Mouse (Mus musculus) Patski (cell line): ENCODE results near the gene Dennd1b. TPM values are rescaled to one million over a fixed set of nuclear protein-coding genes. Genes with fewer than 3 reads are reported as not detected.

ENCODE experiments used
- ATAC-seq: fragments of 100-300 bp; one replicate; pipeline ENCODE4 v1.8.0; 2021
- CTCF ChIA-PET: fragments of 350-600 bp; sonication (Branson Sonifier 250); formaldehyde crosslinking; loops from one replicate; lab custom pipeline; 2022; ENCODE audit warnings: inconsistent platforms; lab: Charles Lee
- POLR2A ChIA-PET: fragments of 350-600 bp; sonication (Branson Sonifier 250); formaldehyde crosslinking; loops from one replicate; lab custom pipeline; 2022; ENCODE audit warnings: antibody characterized with exemption, inconsistent platforms; lab: Charles Lee
- DNase-seq: peaks from one replicate; pipeline ENCODE4 v3.0.0-alpha.2; 2011; ENCODE audit warnings: low read depth, low spot score
- H3K27me3 ChIP-seq: fragments of 371-371 bp; one replicate; pipeline ENCODE4 v1.5.1; 2021
- CTCF ChIP-seq: fragments of 100-300 bp; IDR thresholded peaks from one replicate; pipeline ENCODE4 v1.5.1; 2021
- in situ Hi-C: fragments of 300-500 bp; cut with MboI; formaldehyde crosslinking; loops from 3 replicates; pipeline ENCODE4 v1.11.1; 2018; ENCODE audit warnings: low pct_unique_long_range_greater_than_20kb, mixed read lengths
- polyA plus RNA-seq: library from polyadenylated mRNA; unstranded; gene quantifications from one replicate; pipeline ENCODE4 v1.2.3, GENCODE M21; 2021

Gene Dennd1b
- polyA plus RNA-seq, 1 experiment from 2014 or later: 12.3 TPM

DNA sequence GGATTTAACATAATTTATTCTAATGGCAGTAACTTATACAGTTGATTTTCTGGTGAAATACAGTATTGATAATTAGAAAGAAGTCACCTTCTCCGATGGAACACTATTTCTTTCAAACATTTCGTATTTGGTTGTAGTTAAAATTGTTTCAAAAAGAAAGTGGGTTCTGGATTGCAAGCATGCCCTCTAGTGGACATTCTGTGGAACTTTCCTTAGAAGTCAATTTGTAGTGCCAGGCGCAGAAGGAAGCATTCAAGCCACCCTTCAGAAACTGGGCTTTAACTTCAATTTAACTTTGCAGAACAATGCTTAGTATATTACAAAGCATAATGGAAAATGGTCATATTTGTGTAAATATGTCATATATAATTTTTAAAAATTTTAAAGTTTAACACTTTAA lies 193.2 kb downstream of the Dennd1b start:
- DNase-seq (no peak), ATAC-seq (no peak)
- ChIA-PET CTCF (interaction anchor here (1.1 to 1.3 kb wide), 4 partner anchors 10 to 319 kb away, joined by 3 to 4 read pairs (median 3); no protein-coding TSS in a partner anchor), POLR2A (interaction anchor here (0.6 kb wide), 1 partner anchor 25 kb away, joined by 3 read pairs; no protein-coding TSS in a partner anchor)
- in situ Hi-C loops: no loop called here
- H3K27me3 ChIP-seq: no peaks in the 10 kb centered on the region
- peak; percentile 72 for TF ChIP-seq CTCF

DNA sequence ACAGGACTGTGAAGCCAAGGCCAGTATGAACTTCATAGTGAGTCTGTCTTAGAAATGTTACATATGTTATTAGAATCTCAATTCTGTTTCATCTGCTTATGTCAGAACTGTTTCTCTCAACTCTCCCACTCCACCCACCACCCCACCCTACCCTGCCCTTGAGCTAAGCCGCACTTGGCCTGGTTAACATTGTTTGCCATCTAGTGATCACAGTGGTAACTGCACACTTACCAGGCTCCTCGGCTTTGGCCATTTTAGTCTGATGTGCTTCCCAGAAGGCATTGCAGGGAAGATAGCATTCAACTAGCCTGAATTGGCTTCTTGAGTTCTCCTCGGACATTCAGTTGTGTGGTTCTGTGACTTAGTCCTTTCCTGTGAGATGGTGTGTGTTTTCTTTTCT lies 198.4 kb downstream of the Dennd1b start:
- DNase-seq (no peak), ATAC-seq (no peak)
- POLR2A ChIA-PET: no interaction called here
- CTCF ChIA-PET: interaction anchor here (0.9 kb wide), 1 partner anchor 315 kb away, joined by 3 read pairs; no protein-coding TSS in a partner anchor
- in situ Hi-C loops: loop anchor here (5.0 to 10.0 kb wide), 2 partner anchors 324 to 1027 kb away; no protein-coding TSS in a partner anchor
- TF ChIP-seq CTCF: peak; percentile 37
- H3K27me3 ChIP-seq: no peaks in the 10 kb centered on the region

DNA sequence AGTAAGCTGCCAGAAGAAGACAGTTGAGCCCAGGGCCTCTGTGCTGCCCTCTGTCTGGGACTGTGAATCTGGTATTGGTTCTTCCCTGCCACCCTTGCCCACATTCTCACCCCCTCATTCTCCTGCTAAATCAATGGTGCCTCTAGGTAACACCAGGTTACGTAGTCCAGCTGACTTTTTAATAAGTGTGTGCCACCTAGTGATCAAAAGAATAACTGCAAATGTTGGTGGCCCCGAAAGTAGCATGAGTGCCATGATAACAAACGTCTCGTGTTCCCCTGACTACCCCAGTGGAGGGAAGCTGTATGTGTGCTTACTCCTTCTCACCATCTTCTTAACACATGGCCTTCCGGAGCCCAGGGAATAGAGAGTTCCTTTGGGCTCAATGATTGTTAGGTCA lies 199.6 kb downstream of the Dennd1b start:
- ChIA-PET POLR2A (no interaction called here), CTCF (interaction anchor here (0.7 to 1.6 kb wide), 8 partner anchors 10 to 328 kb away, joined by 3 to 6 read pairs (median 3); no protein-coding TSS in a partner anchor)
- in situ Hi-C loops: loop anchor here (5.0 to 10.0 kb wide), 2 partner anchors 326 to 1028 kb away; no protein-coding TSS in a partner anchor
- DNase-seq (no peak), ATAC-seq (peak; percentile 60)
- H3K27me3 ChIP-seq: no peaks in the 10 kb centered on the region
- peak; percentile 68 for TF ChIP-seq CTCF

DNA sequence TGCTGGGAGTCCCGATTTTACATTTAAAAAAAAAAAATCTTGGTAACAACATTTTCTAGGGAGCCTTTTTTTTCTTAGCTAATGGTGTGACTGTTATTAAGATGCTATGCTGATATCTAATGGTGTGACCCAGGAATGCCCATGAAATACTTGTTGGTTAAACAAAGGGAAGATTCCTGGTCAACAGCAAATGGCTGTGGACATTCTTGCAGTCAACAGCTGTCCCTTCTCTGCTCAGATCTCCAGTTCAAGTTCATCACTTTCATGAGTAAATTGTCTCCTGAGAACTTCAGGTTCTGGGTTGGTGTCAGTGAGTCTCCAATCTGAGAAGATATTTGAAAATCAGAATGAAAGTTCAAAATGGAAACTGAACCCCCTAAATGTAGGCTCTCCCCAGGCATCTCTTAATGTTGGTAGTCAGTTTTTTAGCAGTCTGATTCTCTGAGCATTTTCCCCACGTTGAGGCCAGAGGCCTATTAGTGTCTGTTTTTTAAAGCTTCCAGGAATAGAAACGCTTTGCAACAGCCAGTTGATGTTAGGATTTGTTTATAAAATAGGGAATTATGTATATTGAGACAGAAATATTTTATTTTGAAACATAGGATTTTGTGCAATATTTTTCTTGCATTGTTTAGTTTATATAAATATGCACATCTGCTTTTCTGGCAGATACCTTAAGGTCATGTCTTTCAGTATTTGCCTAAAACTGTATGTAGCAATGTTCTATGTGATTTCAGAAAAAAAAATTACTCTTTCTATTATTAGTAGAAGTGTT lies 211.0 kb downstream of the Dennd1b start:
- DNase-seq (no peak), ATAC-seq (no peak)
- ChIA-PET CTCF (no interaction called here), POLR2A (interaction anchor here (0.8 kb wide), 1 partner anchor 9 kb away, joined by 3 read pairs; no protein-coding TSS in a partner anchor)
- no peak for TF ChIP-seq CTCF
- in situ Hi-C loops: no loop called here
- no peaks in the 10 kb centered on the region for H3K27me3 ChIP-seq

DNA sequence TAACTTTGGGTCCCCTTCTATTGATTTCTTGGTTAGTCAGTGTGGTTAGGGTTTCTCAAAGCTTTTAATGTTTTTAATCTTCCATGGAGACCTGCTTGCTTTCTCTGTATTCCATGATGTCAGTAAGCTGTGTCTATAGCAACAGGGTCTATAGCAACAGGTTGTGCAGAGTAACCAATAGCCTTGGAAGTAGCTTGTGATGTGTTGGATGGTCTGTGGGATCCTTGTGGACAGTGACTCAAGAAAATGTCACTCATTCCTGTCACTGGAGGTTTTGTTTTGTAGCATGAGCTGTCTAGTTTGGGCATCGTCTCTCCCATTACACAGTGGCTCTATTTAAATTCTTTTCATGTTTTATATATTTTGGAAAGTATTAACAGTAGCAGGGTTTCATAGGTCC lies 216.5 kb downstream of the Dennd1b start:
- no peaks in the 10 kb centered on the region for H3K27me3 ChIP-seq
- ATAC-seq: no peak
- TF ChIP-seq CTCF: no peak
- in situ Hi-C loops: no loop called here
- ChIA-PET POLR2A (no interaction called here), CTCF (no interaction called here)
- no peak for DNase-seq

DNA sequence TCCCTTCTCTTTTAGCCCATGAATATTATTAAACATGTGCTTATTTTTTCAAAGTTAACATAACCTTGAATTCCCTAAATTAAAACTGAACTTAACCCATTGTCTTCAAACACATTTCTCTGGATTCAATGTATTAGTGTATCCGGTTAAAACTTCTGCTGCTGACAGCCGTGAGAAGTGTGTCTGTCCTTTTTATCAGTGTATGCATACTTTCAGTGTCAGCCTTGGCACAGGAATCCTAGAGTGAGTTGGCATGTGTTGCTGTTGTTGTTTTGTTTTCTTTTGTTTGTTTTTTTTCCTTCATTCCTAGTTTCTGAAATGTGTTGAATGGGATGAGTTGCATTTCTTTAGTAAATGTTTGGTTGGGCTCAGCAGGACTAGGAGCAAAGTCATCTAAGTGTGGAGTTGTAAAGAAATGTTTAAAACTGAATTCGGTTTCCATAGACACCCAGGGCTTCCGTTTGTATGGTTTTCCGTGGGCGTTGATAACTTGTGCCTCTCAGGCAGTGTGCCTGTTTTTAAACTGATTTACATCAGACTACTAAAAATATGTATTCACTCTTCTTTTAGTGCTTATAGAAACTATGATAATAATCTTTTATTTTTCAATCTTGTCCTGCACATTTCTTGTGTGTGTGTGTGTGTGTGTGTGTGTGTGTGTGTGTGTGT lies 217.4 kb downstream of the Dennd1b start:
- no peak for ATAC-seq

DNA sequence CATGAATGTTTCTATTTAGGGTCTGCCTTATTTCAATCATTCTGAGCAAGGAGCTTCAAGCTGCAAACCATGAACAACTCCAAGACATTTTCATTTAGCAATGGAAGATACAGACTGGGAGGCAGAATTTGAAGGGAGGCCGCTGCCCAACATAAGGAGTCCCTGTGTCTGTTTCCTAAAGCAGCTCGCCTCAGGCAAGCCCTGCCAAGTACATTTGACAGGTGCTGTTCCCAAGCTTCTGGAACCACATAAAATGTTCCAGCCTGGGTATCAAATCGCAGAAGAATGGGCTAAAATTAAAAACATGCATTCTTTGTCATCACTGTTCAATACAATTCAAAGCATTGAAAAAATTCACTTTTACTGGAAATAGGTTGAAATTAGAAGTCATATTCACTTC lies 229.4 kb downstream of the Dennd1b start:
- POLR2A ChIA-PET: no interaction called here
- DNase-seq (no peak), ATAC-seq (no peak)
- CTCF ChIA-PET: no interaction called here
- peaks cover 5% of the 10 kb centered on the region for H3K27me3 ChIP-seq
- in situ Hi-C loops: no loop called here
- no peak for TF ChIP-seq CTCF

More for the DNA sequence above, 217.4 kb downstream of the Dennd1b start:
- no peaks in the 10 kb centered on the region for H3K27me3 ChIP-seq
- ChIA-PET POLR2A (no interaction called here), CTCF (interaction anchor here (0.8 to 2.1 kb wide), 2 partner anchors 8 to 9 kb away, joined by 3 to 12 read pairs; no protein-coding TSS in a partner anchor)
- no peak for DNase-seq
- in situ Hi-C loops: no loop called here
- no peak for TF ChIP-seq CTCF

DNA sequence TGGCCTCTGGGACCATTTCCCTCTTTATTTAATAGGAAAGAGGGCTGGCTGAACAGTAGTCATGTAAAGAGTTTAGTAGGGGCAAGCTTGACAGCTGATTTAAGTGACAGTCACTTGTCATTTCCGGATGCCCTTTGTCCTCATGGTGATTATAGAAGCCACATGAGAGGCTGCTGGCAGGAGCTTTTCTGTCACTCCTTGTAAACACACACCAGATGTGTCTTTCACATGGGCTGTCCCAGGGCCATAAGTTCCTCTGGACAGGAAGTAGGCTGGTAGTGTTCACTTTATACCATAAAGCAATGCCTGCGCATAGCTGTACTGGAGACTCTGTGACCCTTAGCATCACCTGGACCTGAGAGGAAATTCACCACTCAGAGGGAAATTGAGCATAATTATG lies 230.8 kb downstream of the Dennd1b start:
- peaks cover 5% of the 10 kb centered on the region for H3K27me3 ChIP-seq
- TF ChIP-seq CTCF: no peak
- ChIA-PET POLR2A (no interaction called here), CTCF (no interaction called here)
- ATAC-seq (no peak), DNase-seq (no peak)
- in situ Hi-C loops: no loop called here

DNA sequence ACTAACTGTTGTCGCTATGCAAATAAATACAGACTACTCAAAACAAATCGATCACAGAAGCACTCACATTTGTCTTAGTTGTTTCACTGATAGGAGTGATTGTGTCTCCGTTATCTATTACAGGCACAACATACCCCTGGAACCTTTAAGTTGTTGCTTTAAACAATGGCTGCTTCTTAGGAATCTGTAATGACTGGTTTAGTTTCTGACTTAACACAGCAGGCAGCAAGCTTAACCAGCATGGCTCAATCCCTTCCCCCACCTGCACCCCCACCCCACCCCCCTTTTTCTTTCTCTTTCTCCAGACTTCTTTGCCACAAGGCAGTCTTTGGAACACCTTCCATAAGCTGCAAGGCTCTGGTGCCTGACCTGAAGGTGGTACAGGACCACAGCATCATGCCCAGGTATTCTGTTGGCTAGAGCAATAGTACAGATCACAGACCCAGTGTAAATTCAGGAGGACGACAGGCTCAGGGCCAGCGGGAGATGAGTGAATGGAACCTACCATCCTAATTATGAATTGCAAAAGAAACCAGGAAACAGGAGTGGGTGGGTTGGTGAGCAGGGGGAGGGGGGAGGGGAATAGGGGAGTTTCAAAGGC lies 231.3 kb downstream of the Dennd1b start:
- in situ Hi-C loops: no loop called here
- no peak for TF ChIP-seq CTCF

DNA sequence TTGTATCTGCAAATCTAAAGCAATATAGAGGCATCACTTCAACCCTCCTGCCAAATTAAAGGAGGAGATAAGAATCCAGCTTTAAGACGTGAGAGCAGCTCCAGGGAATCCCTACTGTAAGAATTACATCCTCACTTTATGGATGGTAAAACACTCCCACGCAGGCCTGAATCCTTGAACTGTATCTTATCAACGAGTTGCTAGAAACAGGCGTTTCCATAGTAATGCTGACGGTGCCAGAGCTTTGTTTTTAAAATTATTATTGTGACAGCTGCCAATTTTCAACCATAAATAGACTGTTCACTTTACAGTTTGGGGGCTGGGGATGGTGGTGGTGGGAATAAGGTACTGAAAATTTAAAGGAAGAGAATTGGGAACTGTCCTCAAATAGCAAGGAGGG lies 239.8 kb downstream of the Dennd1b start:
- H3K27me3 ChIP-seq: peaks cover 31% of the 10 kb centered on the region
- ChIA-PET POLR2A (no interaction called here), CTCF (no interaction called here)
- in situ Hi-C loops: no loop called here
- no peak for TF ChIP-seq CTCF
- ATAC-seq (no peak), DNase-seq (no peak)

More for the DNA sequence above, 231.3 kb downstream of the Dennd1b start:
- no peak for DNase-seq
- CTCF ChIA-PET: no interaction called here
- no peak for ATAC-seq
- POLR2A ChIA-PET: no interaction called here
- peaks cover 5% of the 10 kb centered on the region for H3K27me3 ChIP-seq
